Mouse (Mus musculus) bone marrow macrophage, adult 2 months (primary cell): ENCODE data around the gene Hinfp.

Experiments
- CTCF ChIP-seq: IDR thresholded peaks from 2 replicates; pipeline ENCODE4 v1.5.1; 2012; ENCODE audit warnings: low read depth, mild to moderate bottlenecking, low read length, moderate library complexity
- POLR2A ChIP-seq: IDR thresholded peaks from 2 replicates; pipeline ENCODE4 v1.6.1; 2012; ENCODE audit warnings: mild to moderate bottlenecking, low read depth, low read length, borderline replicate concordance

- TF ChIP-seq POLR2A (no peak), CTCF (no peak)
Observed at GRCm38 (mm10) chr9:44254508-44255135, 50.8 kb downstream of the Hinfp start.
